Mouse (Mus musculus): Measurements from ENCODE around the gene Eml4.

DNA sequence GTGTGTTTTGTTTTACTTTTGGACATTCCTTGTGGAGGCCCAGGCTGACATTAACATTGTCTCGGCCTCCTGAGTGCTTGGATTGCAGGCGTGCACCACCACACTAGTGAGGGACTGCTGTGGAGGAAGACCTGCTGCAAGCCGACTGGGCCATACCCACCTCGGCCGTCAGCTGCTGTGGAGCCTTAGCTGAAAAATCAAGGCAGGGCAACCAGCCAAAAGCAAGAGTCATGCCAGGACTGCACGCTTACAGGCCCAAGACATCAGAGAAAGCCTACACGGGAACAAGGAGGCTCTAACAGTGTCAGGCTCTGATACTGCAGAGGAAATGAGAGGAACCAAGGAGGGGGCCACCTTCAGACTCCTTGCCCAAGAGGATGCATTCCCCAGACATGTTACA is 130.8 kb downstream of the Eml4 start:
- TF ChIP-seq EP300 (IDR thresholded peaks at IDR 0.05): no peak
- TF ChIP-seq CTCF (IDR thresholded peaks at IDR 0.05): no peak

Measured in lung, postnatal 0 days (tissue).